Mouse (Mus musculus) liver, adult 2 months (tissue): ENCODE data around the gene Sox6. TPM values are rescaled to one million over a fixed set of nuclear protein-coding genes. Genes with fewer than 3 reads are reported as not detected.
A peak's percentile ranks its signal among the peaks of the same experiment; 100 is the strongest.

ENCODE experiments used
- DNase-seq: peaks from one replicate; pipeline ENCODE4 v3.0.0-alpha.2; 2011; ENCODE audit warnings: low read depth, low spot score; ENCODE audit errors: extremely low read depth
- H3K27ac ChIP-seq: fragments of 200-500 bp; replicated peaks from 2 replicates; pipeline ENCODE4 v1.5.1; 2012; ENCODE audit warnings: low read depth, mild to moderate bottlenecking, control low read depth, inconsistent platforms, low read length; ENCODE audit not compliant: insufficient read depth
- H3K27me3 ChIP-seq: fragments of 200-500 bp; 2 replicates; pipeline ENCODE4 v1.6.1; 2012; ENCODE audit warnings: mild to moderate bottlenecking, moderate library complexity, low read length, inconsistent platforms; ENCODE audit not compliant: control insufficient read depth, insufficient read depth
- H3K36me3 ChIP-seq: fragments of 200-500 bp; 2 replicates; pipeline ENCODE4 v1.6.1; 2012; ENCODE audit warnings: low read length, inconsistent platforms; ENCODE audit not compliant: control insufficient read depth, insufficient read depth
- H3K4me1 ChIP-seq: fragments of 200-500 bp; 2 replicates; pipeline ENCODE4 v1.6.1; 2011; ENCODE audit warnings: low read length; ENCODE audit not compliant: control insufficient read depth, insufficient read depth
- H3K4me3 ChIP-seq: fragments of 200-500 bp; 2 replicates; pipeline ENCODE4 v1.5.1; 2011; ENCODE audit warnings: low read depth, mild to moderate bottlenecking, control low read depth, low read length, moderate library complexity; ENCODE audit not compliant: insufficient read depth
- H3K79me2 ChIP-seq: fragments of 200-500 bp; 2 replicates; pipeline ENCODE4 v1.6.1; 2012; ENCODE audit warnings: inconsistent platforms, mild to moderate bottlenecking, low read length, moderate library complexity; ENCODE audit not compliant: control insufficient read depth, insufficient read depth
- H3K9ac ChIP-seq: fragments of 200-500 bp; 2 replicates; pipeline ENCODE4 v1.6.1; 2012; ENCODE audit warnings: low read depth, mild to moderate bottlenecking, control low read depth, inconsistent platforms, low read length
- CTCF ChIP-seq: fragments of 200-500 bp; IDR thresholded peaks from 2 replicates; pipeline ENCODE4 v1.5.1; 2011; ENCODE audit warnings: low read depth, low read length, control low read depth
- POLR2A ChIP-seq: fragments of 200-500 bp; IDR thresholded peaks from 2 replicates; pipeline ENCODE4 v1.6.1; 2011; ENCODE audit warnings: low read length, control low read depth; ENCODE audit not compliant: insufficient read depth; ENCODE audit errors: extremely low read depth
- WGBS: fragments of 180-500 bp; shearing (Covaris S2); methylation state at CpG from one replicate; pipeline ENCODE4 v1.1.7; 2018; 5-methylcytosine and 5-hydroxymethylcytosine counted together
- polyA plus RNA-seq: library from polyadenylated mRNA; depleted of rRNA; stranded (reverse); fragments of >200 nt; gene quantifications from 2 replicates; pipeline ENCODE4 v1.2.3, GENCODE M21; 2012
- total RNA-seq: library from RNA; depleted of rRNA; stranded (reverse); fragments of >200 nt; gene quantifications from 2 replicates; pipeline ENCODE4 v1.2.3, GENCODE M21; 2014

Sox6 gene
- total and polyA plus RNA-seq, 2 experiments = 16.0 to 34.8 TPM

DNA sequence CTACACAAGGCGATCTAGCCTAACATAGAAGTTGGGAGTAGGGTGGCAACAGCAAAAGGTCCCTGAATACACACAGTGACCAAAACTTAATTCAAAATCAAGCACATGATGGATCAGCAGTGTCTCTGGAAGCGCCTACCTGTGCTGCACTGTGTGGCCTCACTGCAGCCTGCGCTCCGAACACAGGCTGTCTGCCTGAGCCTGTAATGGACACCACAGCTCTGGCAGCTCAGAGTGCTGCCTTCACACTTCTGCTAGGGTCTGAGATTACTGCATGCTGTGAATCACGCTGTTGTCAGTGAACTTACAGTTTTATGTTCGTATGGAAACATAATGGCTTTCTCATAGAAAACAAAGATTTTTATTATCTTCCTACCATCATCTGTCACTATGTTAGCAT, 532.2 kb downstream of the Sox6 start:
- no peaks in the 10 kb centered on the region for H3K79me2 ChIP-seq

GRCm38 (mm10) chr7:115501497-115501896, 537.1 kb downstream of the Sox6 start:
- no peak overlapping the region for H3K4me3 ChIP-seq
- no peaks in the 10 kb centered on the region for H3K27me3 ChIP-seq
- H3K79me2 ChIP-seq = no peaks in the 10 kb centered on the region
- no peak overlapping the region for H3K9ac ChIP-seq
- TF ChIP-seq POLR2A = no peak
- no peaks in the 10 kb centered on the region for H3K4me1 ChIP-seq
- DNase-seq = no peak
- no peak overlapping the region for H3K27ac ChIP-seq
- no peaks in the 10 kb centered on the region for H3K36me3 ChIP-seq
- WGBS = 69% methylated on average over 3 of the region's 3 CpGs

More for the DNA sequence above, 532.2 kb downstream of the Sox6 start:
- Histone ChIP-seq H3K27ac (no peak overlapping the region), H3K4me1 (no peaks in the 10 kb centered on the region), H3K9ac (no peak overlapping the region), H3K27me3 (no peaks in the 10 kb centered on the region), H3K4me3 (no peak overlapping the region), H3K36me3 (peaks cover 6% of the 10 kb centered on the region)
- no peak for DNase-seq
- TF ChIP-seq POLR2A = no peak
- TF ChIP-seq CTCF = no peak
- 92% methylated on average over 6 of the region's 6 CpGs for WGBS

DNA sequence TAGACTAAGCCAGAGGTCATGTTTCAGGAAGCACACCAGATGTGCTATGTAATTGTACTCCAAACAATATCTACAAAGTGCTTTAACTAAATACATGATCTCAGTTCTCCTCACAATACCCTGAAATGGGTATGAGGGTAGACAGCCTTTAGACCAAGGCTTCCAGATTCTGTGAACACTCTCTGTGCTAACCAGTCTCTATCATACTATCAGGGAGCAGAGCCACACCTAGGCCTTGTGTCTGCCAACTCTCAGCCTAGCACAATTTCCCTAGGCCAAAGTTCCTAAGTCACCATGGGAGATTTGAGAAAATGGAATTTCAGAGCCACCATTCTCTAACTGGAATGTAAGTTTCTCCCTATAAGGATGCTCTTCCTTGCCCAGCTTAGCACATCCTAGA, 537.8 kb downstream of the Sox6 start:
- no peak for TF ChIP-seq CTCF
- no peak for TF ChIP-seq POLR2A
- Histone ChIP-seq H3K9ac (no peak overlapping the region), H3K27ac (no peak overlapping the region)

GRCm38 (mm10) chr7:115500170-115500569, 538.4 kb downstream of the Sox6 start:
- no peaks in the 10 kb centered on the region for H3K4me1 ChIP-seq
- peak; percentile 32 for DNase-seq
- TF ChIP-seq POLR2A = no peak
- TF ChIP-seq CTCF = no peak
- no peak overlapping the region for H3K9ac ChIP-seq
- no peaks in the 10 kb centered on the region for H3K27me3 ChIP-seq
- WGBS = 41% methylated on average over 7 of the region's 7 CpGs
- H3K79me2 ChIP-seq = no peaks in the 10 kb centered on the region
- no peak overlapping the region for H3K4me3 ChIP-seq
- no peaks in the 10 kb centered on the region for H3K36me3 ChIP-seq
- no peak overlapping the region for H3K27ac ChIP-seq

More for the DNA sequence above, 537.8 kb downstream of the Sox6 start:
- Histone ChIP-seq H3K27me3 (no peaks in the 10 kb centered on the region), H3K36me3 (no peaks in the 10 kb centered on the region), H3K4me3 (no peak overlapping the region), H3K79me2 (no peaks in the 10 kb centered on the region), H3K4me1 (no peaks in the 10 kb centered on the region)
- DNase-seq = peak; percentile 14

- WGBS = 93% methylated on average over 5 of the region's 5 CpGs
- TF ChIP-seq POLR2A (no peak), CTCF (no peak)
- H3K9ac ChIP-seq = no peak overlapping the region
- H3K36me3 ChIP-seq = no peaks in the 10 kb centered on the region; the same call in 1 of the 2 replicates
- DNase-seq = no peak
- no peaks in the 10 kb centered on the region for H3K4me1 ChIP-seq
- H3K27ac ChIP-seq = no peak overlapping the region
- no peaks in the 10 kb centered on the region for H3K79me2 ChIP-seq
- H3K4me3 ChIP-seq = no peak overlapping the region
- no peaks in the 10 kb centered on the region for H3K27me3 ChIP-seq
These were observed 546.9 kb downstream of the Sox6 start for GRCm38 (mm10) chr7:115491721-115492120.

DNA sequence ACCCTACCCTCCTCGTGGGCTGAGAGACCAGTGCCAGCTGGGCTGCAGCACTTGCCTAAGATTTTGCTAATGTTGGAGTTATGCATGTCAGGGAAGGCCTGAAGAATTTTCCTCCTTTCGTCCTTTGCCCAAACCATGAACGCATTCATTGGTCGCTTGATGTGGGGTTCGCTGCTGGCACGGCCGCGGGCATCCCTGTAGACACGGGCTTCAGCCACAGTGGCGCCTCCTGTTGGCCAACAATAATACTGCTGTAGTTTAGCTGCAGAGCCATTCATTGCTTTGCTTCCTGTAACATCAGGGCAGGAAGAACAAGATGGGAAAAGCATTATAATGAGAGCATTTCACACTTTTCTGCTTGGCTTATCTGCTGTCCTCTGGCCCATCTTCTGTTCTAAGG, 549.0 kb downstream of the Sox6 start:
- 76% methylated on average over 10 of the region's 10 CpGs for WGBS
- DNase-seq = no peak
- TF ChIP-seq CTCF (peak; percentile 48), POLR2A (no peak)
- Histone ChIP-seq H3K79me2 (no peaks in the 10 kb centered on the region), H3K4me3 (no peak overlapping the region), H3K9ac (no peak overlapping the region), H3K27ac (no peak overlapping the region), H3K27me3 (no peaks in the 10 kb centered on the region), H3K36me3 (peaks cover 5% of the 10 kb centered on the region; the same call in 1 of the 2 replicates), H3K4me1 (no peaks in the 10 kb centered on the region)
